Mouse (Mus musculus) forebrain, embryonic 11.5 days (tissue): ENCODE results near the gene Usp2. TPM values are rescaled to one million over a fixed set of nuclear protein-coding genes. Genes with fewer than 3 reads are reported as not detected.

Experiments
- ATAC-seq: fragments of 200-750 bp; cut with Nextera tagmentation; replicated peaks from 2 replicates; pipeline ENCODE4 v1.8.0; 2017; ENCODE audit warnings: moderate TSS enrichment; ENCODE audit not compliant: low FRiP score
- DNase-seq: peaks from one replicate; pipeline ENCODE4 v3.0.0-alpha.2; 2017; ENCODE audit warnings: low spot score
- H3K27ac ChIP-seq: fragments of 300-500 bp; sonication (generic); 2 replicates; pipeline ENCODE4 v1.5.1; 2014; ENCODE audit warnings: low read depth, low read length
- H3K27me3 ChIP-seq: fragments of 300-500 bp; sonication (generic); 2 replicates; pipeline ENCODE4 v1.6.1; 2014; ENCODE audit warnings: mild to moderate bottlenecking, low read length, mixed read lengths; ENCODE audit not compliant: control insufficient read depth, insufficient read depth
- H3K36me3 ChIP-seq: fragments of 300-500 bp; sonication (generic); 2 replicates; pipeline ENCODE4 v1.6.1; 2014; ENCODE audit warnings: mild to moderate bottlenecking, low read length, moderate library complexity, mixed read lengths; ENCODE audit not compliant: control insufficient read depth, insufficient read depth
- H3K4me1 ChIP-seq: fragments of 300-500 bp; sonication (generic); replicated peaks from 2 replicates; pipeline ENCODE4 v1.6.1; 2014; ENCODE audit warnings: low read length, mixed read lengths; ENCODE audit not compliant: control insufficient read depth, insufficient read depth
- H3K4me2 ChIP-seq: fragments of 300-500 bp; sonication (generic); 2 replicates; pipeline ENCODE4 v1.6.1; 2014; ENCODE audit warnings: low read depth, mild to moderate bottlenecking, low read length, moderate library complexity, mixed read lengths; ENCODE audit not compliant: severe bottlenecking
- H3K4me3 ChIP-seq: fragments of 300-500 bp; sonication (generic); 2 replicates; pipeline ENCODE4 v1.5.1; 2014; ENCODE audit warnings: low read depth, low read length
- H3K9ac ChIP-seq: fragments of 300-500 bp; sonication (generic); 2 replicates; pipeline ENCODE4 v1.6.1; 2014; ENCODE audit warnings: low read length
- H3K9me3 ChIP-seq: fragments of 300-500 bp; sonication (generic); 2 replicates; pipeline ENCODE4 v1.6.1; 2016; ENCODE audit warnings: low read length, mixed read lengths; ENCODE audit not compliant: control insufficient read depth
- WGBS: fragments of 180-500 bp; shearing (Covaris S2); extraction: QIAGEN DNeasy Blood & Tissue Kit; methylation state at CpG from one replicate; pipeline ENCODE4 v1.1.7; 2014; 5-methylcytosine and 5-hydroxymethylcytosine counted together
- polyA plus RNA-seq: library from polyadenylated mRNA; unstranded; fragments of >200 nt; fragmentation: Nextera tagmentation; extraction: Ambion mirVana; gene quantifications from 2 replicates; pipeline ENCODE4 v1.2.1, GENCODE M21; 2014

Usp2 gene
- polyA plus RNA-seq, 1 experiment from 2014 or later, result 12.7 TPM

DNA sequence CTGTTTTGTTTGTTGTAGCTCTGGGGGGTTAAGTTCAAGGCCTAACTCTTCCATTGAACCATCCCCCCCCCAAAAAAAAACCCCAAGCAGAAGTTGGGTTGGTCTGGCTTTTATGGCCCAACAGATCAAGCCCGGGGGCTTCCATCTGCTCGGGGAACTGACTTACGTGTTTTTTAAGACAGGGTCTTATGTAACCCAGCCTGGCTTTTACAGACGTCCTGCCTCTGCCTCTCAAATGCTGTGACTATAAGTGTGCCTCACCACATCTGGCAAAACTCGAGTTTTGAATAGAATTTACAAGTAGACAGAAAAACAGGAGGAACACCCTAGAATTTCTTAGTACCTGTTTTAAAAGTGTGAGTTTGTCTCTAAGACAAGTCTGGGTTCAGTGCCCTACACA lies 14.8 kb downstream of the Usp2 start:
- no peak overlapping the region for H3K27ac ChIP-seq
- no peak for DNase-seq
- peaks cover 18% of the 10 kb centered on the region; the same call in 1 of the 2 replicates for H3K4me1 ChIP-seq
- H3K4me2 ChIP-seq, result no peak overlapping the region
- no peak overlapping the region for H3K4me3 ChIP-seq
- 72% methylated on average over 5 of the region's 5 CpGs for WGBS
- no peaks in the 10 kb centered on the region for H3K9me3 ChIP-seq
- H3K27me3 ChIP-seq, result peaks cover 23% of the 10 kb centered on the region
- no peaks in the 10 kb centered on the region for H3K36me3 ChIP-seq
- no peak for ATAC-seq
- H3K9ac ChIP-seq, result no peak overlapping the region

DNA sequence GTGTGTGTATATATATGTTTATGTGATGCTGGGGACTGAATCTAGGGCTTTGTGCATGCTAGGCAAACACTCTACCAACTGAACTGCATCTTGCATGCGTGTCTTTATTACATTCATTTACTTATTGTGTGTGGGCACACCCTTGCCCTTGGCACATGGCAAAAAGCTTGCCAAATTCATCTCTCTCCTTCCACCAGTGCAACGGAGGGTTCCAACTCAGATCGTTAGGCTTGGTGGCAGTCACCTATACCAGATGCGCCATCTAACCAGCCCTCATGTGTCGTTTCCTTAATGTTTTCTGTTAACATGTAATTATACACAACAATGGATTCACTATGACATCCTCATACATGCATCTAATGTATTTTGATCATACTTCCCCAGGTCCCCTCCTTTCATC lies 15.4 kb downstream of the Usp2 start:
- Histone ChIP-seq H3K4me2 (no peak overlapping the region), H3K4me1 (peaks cover 20% of the 10 kb centered on the region; the same call in 1 of the 2 replicates), H3K36me3 (no peaks in the 10 kb centered on the region), H3K9ac (no peak overlapping the region), H3K4me3 (no peak overlapping the region), H3K27ac (no peak overlapping the region), H3K27me3 (peaks cover 25% of the 10 kb centered on the region), H3K9me3 (no peaks in the 10 kb centered on the region)
- no peak for DNase-seq
- ATAC-seq, result no peak
- 93% methylated on average over 5 of the region's 5 CpGs for WGBS

DNA sequence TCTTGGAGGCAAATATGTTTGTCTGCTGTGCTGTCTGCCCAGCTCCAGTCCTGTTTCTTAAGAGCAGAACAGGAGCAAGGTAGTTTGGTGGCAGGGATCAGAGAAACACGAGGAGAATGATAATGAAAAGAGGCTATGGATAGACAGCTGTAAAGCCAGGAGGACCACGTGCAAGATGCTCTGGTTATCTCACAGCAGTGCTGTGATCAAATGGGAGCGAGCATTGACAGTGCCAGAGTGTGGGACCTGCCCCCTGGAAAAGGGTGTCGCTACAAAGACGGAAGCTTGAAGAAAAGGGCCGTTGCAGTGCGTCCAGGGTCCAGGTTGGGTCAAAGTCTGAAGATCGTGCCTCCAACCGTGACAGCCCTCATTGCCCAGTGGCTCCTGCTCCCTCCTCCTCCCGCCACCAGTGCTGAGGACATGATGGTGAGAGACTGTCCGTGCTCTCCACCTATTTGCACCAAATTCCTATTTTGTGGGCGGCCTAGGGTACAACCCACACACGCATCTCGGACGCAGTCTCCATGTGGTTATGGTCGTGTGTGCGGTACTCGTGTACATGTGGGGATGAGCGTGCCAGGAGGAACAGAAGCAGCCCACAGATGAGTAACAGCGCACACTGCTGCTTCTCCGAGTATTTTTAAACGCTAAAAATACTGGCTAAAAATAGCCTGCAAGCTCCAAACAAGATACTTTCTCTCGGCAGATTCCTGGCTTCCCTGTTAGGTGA lies 16.7 kb downstream of the Usp2 start:
- Histone ChIP-seq H3K36me3 (no peaks in the 10 kb centered on the region), H3K9ac (no peak overlapping the region; the same call in 1 of the 2 replicates), H3K27ac (no peak overlapping the region), H3K9me3 (no peaks in the 10 kb centered on the region), H3K4me2 (peak overlapping the region; percentile 98), H3K4me1 (peaks cover 29% of the 10 kb centered on the region), H3K4me3 (no peak overlapping the region), H3K27me3 (peaks cover 25% of the 10 kb centered on the region)
- ATAC-seq (no peak), DNase-seq (no peak)
- 8% methylated on average over 23 of the region's 23 CpGs for WGBS

DNA sequence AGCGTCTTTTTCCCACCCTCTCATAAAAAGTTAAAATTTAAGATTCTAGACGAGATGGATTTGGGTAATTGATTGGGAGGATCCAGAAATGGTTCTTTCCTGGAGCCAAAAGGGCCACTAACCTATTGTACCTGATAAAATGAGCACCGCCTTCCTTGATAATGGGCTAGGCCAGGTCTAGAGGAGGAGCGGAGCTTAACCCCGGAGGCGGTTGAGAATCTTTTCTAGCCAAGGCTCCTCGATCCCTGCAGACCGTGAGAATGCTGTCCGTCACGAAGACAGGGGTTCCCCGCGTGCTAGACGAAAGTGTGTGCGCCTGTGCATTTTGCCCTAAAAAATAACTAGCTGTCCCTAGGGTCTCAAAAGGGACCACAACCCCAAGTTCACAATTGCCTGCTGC lies 17.4 kb downstream of the Usp2 start:
- under 1% methylated on average over 14 of the region's 14 CpGs for WGBS
- Histone ChIP-seq H3K27me3 (peaks cover 25% of the 10 kb centered on the region), H3K4me2 (peak overlapping the region; percentile 98), H3K9me3 (no peaks in the 10 kb centered on the region), H3K9ac (peak overlapping the region; percentile 71; the same call in 1 of the 2 replicates), H3K4me3 (peak overlapping the region; percentile 54), H3K4me1 (peaks cover 27% of the 10 kb centered on the region), H3K36me3 (no peaks in the 10 kb centered on the region), H3K27ac (no peak overlapping the region)
- no peak for DNase-seq
- peak; percentile 23; the same call in 1 of the 2 replicates for ATAC-seq

DNA sequence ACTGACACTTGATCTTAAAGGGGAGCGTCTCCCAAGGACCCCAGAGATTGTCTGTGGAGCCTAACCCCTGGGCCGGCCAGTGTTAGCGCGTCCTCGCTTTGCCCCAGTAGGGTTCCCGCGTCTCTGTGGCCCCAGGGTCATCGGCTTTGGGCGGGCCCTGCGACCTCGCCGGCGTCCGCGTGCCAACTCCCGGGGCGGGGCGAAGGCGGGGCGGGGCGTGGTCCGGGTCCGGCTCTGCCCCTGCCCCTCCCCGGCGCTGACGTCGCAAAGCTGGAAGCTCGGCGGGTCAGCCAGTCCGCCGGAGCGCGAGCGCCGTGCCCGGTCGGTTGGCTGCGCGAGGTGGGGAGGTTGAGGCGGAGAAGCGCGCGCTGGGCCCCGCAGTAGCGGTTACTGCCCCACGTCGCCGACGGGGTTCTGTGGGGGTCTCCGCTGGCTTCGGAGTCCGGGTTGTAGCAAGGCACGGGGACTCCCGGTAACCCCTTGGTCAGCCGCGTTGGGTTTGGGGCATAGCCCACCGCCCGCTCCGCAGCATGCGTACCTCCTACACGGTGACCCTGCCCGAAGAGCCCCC lies 17.9 kb downstream of the Usp2 start:
- Histone ChIP-seq H3K36me3 (no peaks in the 10 kb centered on the region), H3K9me3 (no peaks in the 10 kb centered on the region), H3K27ac (no peak overlapping the region), H3K4me1 (peaks cover 27% of the 10 kb centered on the region), H3K27me3 (peaks cover 25% of the 10 kb centered on the region), H3K4me2 (peak overlapping the region; percentile 98), H3K4me3 (peak overlapping the region; percentile 54), H3K9ac (peak overlapping the region; percentile 71)
- DNase-seq, result peak; percentile 95
- WGBS, result under 1% methylated on average over 58 of the region's 62 CpGs
- peak; percentile 82 for ATAC-seq

DNA sequence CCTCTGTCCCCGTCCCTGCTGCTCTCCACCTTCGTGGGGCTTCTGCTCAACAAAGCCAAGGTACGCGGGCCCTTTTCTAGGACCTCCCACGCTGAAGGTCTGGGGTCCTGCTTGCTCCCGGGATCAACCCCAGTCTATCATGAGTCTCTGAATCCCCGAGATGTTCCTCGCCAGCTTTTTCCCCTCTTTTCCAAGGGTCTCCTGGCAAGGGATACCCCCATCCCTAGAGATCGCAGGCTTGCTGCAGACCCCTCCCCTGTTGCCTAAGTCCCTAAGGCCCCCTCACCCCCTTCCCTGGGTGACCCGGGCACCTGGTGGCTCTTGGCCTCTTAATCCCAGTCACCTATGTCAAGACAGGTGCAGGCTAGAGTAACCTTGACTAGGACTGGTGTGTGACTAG lies 18.5 kb downstream of the Usp2 start:
- peaks cover 25% of the 10 kb centered on the region for H3K27me3 ChIP-seq
- H3K4me1 ChIP-seq, result peaks cover 27% of the 10 kb centered on the region
- 4% methylated on average over 10 of the region's 10 CpGs for WGBS
- no peaks in the 10 kb centered on the region for H3K36me3 ChIP-seq
- H3K4me2 ChIP-seq, result peak overlapping the region; percentile 98
- peak overlapping the region; percentile 71 for H3K9ac ChIP-seq
- no peak overlapping the region for H3K27ac ChIP-seq
- peak overlapping the region; percentile 54 for H3K4me3 ChIP-seq
- H3K9me3 ChIP-seq, result no peaks in the 10 kb centered on the region
- ATAC-seq (0 out of 2 replicates have a peak, but pooled peaks have one; percentile 10), DNase-seq (no peak)

DNA sequence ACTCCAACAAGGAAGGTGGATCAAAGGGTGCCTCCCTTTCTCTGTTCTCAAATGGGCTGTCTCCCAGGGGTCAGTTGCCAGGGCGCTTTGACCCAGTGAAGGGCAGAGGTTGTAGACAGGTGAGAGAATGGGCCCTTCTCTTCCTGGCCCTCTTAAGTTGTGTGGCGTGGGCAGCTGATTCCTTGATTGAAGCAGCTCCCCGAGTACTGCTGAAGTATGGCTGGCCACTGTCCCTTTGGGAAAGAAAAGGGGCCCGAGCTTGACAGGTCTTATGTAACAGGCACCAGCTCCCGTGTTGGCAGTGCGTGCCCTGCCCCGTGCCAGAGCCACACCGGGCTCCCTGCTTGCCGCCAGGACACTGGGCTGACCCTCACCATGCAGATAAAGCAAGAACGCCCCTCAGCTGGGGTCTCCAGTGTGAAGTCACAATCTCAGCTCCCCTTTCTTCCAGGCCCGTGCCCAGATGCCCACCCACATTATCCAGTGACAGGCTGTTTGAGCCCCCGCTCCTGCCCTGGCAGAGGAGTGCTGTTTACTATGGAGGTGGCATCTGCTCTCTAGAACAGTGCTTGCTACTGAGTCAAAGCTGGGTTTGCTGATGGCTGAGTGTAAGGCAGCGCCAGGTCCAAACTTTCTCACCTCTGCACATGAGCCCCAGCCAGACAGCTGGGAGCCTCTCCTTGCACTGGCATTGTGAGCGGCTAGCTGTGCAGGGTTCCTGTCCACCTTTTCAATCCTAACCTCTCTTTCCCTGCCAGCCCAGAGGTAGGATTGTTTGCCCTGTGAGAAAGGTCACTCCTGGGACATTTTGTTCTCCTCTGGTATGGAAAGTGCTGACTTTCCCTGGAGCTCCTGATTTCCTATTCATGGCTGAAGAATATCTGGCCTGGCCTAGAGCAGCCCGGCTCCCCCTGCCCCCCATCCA lies 19.2 kb downstream of the Usp2 start:
- Histone ChIP-seq H3K4me1 (peaks cover 27% of the 10 kb centered on the region), H3K4me2 (peak overlapping the region; percentile 98; the same call in 1 of the 2 replicates), H3K36me3 (no peaks in the 10 kb centered on the region), H3K9ac (peak overlapping the region; percentile 71; the same call in 1 of the 2 replicates), H3K9me3 (no peaks in the 10 kb centered on the region), H3K27me3 (peaks cover 25% of the 10 kb centered on the region), H3K27ac (no peak overlapping the region), H3K4me3 (no peak overlapping the region; the same call in 1 of the 2 replicates)
- DNase-seq (no peak), ATAC-seq (no peak)
- 71% methylated on average over 15 of the region's 15 CpGs for WGBS

DNA sequence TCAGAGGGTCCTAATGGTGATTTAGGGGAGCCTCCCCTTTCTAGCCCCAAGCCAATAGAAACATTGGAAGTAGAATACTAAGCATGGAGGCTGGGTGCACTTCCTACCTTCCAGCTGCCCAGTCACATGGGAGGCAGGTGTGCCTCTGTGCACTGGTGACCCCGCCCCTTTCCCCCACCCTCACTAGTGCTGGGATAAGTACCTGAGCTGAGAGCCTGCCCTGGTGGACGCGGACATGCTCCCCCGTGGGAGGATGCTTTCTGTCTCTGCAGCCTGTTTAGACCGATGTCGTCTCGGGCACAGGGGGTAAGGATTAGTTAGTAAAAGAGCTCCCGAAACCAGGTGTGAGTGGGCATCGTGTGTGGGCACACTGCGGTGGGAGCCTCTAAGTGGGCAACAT lies 20.1 kb downstream of the Usp2 start:
- no peak for ATAC-seq
- Histone ChIP-seq H3K27me3 (peaks cover 25% of the 10 kb centered on the region), H3K36me3 (no peaks in the 10 kb centered on the region), H3K4me1 (peaks cover 27% of the 10 kb centered on the region), H3K4me2 (no peak overlapping the region), H3K9me3 (no peaks in the 10 kb centered on the region), H3K9ac (no peak overlapping the region), H3K4me3 (no peak overlapping the region), H3K27ac (no peak overlapping the region)
- DNase-seq, result no peak
- 43% methylated on average over 10 of the region's 10 CpGs for WGBS
